Comparison of ENCODE assay signal across 22 mouse cellular contexts in the genomic region with DNA sequence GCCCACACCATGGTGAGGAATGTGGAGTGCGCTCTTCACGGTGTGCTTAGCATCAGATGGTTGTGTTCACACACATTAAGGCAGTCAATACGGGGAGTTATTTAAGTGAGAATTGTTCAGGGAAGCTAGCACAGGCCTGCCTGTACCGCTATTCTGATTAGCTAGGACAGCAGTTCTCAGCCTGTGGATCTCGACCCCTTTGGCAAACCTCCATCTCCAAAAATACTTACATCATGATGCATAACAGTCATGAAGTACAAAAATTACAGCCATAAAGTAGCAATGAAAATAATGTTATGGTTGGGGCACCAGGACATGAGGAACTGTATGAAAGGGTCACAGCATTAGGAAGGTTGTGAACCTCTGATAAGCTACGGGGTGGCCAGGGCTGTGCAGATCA. TPM values are rescaled to one million over a fixed set of nuclear protein-coding genes. Genes with fewer than 3 reads are reported as not detected.
A peak's percentile ranks its signal among the peaks of the same experiment; 100 is the strongest.
DNase-seq lines count a peak whose midpoint lies in the region; ATAC-seq and TF ChIP-seq lines count a peak whose summit lies in the region.
"Had no signal": no experiment of that assay in that cellular context is flagged by ENCODE, and none has a peak within 500 bp of the region (broad histone marks: within the 10 kb centered on the region; RNA-seq: fewer than 3 reads in every experiment).

No protein-coding gene starts in this region.

- DNase-seq in heart, embryonic 10.5 days (ENCODE audit: low spot score), result no peak
- peak; percentile 65 for DNase-seq in lung, embryonic 14.5 days
- DNase-seq in lung, adult 18-20 months, result no peak
- peak; percentile 52 for DNase-seq in 3T3-L1 (ENCODE audit: low read depth, low spot score)
- DNase-seq in NIH3T3 (ENCODE audit: low read depth), result peak; percentile 69
- DNase-seq: adrenal gland, postnatal 10 days; B cell, adult 2 months; cerebellum, adult 11 months; cerebellum, adult 8-10 months; cerebellum, postnatal 14 days; embryo, embryonic 11 days; gastrocnemius, postnatal 10 days; heart, postnatal 14 days had no signal

- no peak for ATAC-seq in heart, embryonic 15.5 days (replicated peaks; ENCODE audit: insufficient number of reproducible peaks, insufficient read depth, low FRiP score, low read depth)
- no peak for ATAC-seq in lung, embryonic 14.5 days (ENCODE audit: insufficient read depth)
- ATAC-seq: CD4-positive, CD25-positive, alpha-beta regulatory T cell, adult 4 months; forebrain, embryonic 16.5 days; intestine, embryonic 15.5 days had no signal

- H3K9me3 ChIP-seq in heart, embryonic 15.5 days (replicated peaks), result no peaks in the 10 kb centered on the region
- H3K9me3 ChIP-seq in heart, embryonic 10.5 days, result no peaks in the 10 kb centered on the region
- H3K9me3 ChIP-seq in lung, embryonic 14.5 days (ENCODE audit: low read depth, low read length), result no peaks in the 10 kb centered on the region
- H3K9me3 ChIP-seq: embryonic facial prominence, embryonic 12.5 days; forebrain, embryonic 12.5 days; G1E; hindbrain, embryonic 10.5 days; intestine, embryonic 15.5 days had no signal

- peaks cover 19% of the 10 kb centered on the region for H3K4me1 ChIP-seq in heart, embryonic 15.5 days (replicated peaks)
- no peaks in the 10 kb centered on the region for H3K4me1 ChIP-seq in heart, embryonic 10.5 days
- H3K4me1 ChIP-seq in lung, embryonic 14.5 days (ENCODE audit: insufficient read depth), result peaks cover 4% of the 10 kb centered on the region; the same call in 1 of the 2 replicates
- H3K4me1 ChIP-seq: embryonic facial prominence, embryonic 12.5 days; forebrain, embryonic 12.5 days; hindbrain, embryonic 10.5 days; intestine, embryonic 15.5 days had no signal

- 58% methylated on average over 6 of the region's 6 CpGs for WGBS in heart, embryonic 15.5 days
- 83% methylated on average over 6 of the region's 6 CpGs for WGBS in heart, embryonic 10.5 days
- WGBS in lung, embryonic 14.5 days, result 67% methylated on average over 6 of the region's 6 CpGs

- H3K27me3 ChIP-seq in heart, embryonic 15.5 days, result peaks cover 9% of the 10 kb centered on the region; the same call in 1 of the 2 replicates
- H3K27me3 ChIP-seq in heart, embryonic 10.5 days (ENCODE audit: insufficient read depth, poor library complexity, severe bottlenecking), result peaks cover 23% of the 10 kb centered on the region; the same call in 1 of the 2 replicates
- H3K27me3 ChIP-seq in lung, embryonic 14.5 days (ENCODE audit: insufficient read depth, low read length), result no peaks in the 10 kb centered on the region
- H3K27me3 ChIP-seq: forebrain, embryonic 12.5 days; intestine, embryonic 15.5 days had no signal

- H3K36me3 ChIP-seq in heart, embryonic 15.5 days, result no peaks in the 10 kb centered on the region
- no peaks in the 10 kb centered on the region for H3K36me3 ChIP-seq in heart, embryonic 10.5 days
- no peaks in the 10 kb centered on the region for H3K36me3 ChIP-seq in lung, embryonic 14.5 days (ENCODE audit: insufficient read depth)
- H3K36me3 ChIP-seq: embryonic facial prominence, embryonic 12.5 days; forebrain, embryonic 12.5 days; G1E; hindbrain, embryonic 10.5 days; intestine, embryonic 15.5 days had no signal

- no peak overlapping the region for H3K4me3 ChIP-seq in heart, embryonic 15.5 days
- H3K4me3 ChIP-seq in heart, embryonic 10.5 days, result no peak overlapping the region
- H3K4me3 ChIP-seq in lung, embryonic 14.5 days (ENCODE audit: low read depth, low read length), result no peak overlapping the region
- H3K4me3 ChIP-seq: embryonic facial prominence, embryonic 12.5 days; forebrain, embryonic 12.5 days; hindbrain, embryonic 10.5 days; intestine, embryonic 15.5 days had no signal

- H3K4me2 ChIP-seq in heart, embryonic 15.5 days, result no peak overlapping the region
- H3K4me2 ChIP-seq in lung, embryonic 14.5 days, result no peak overlapping the region
- H3K4me2 ChIP-seq: embryonic facial prominence, embryonic 12.5 days; forebrain, embryonic 12.5 days; hindbrain, embryonic 14.5 days; intestine, embryonic 15.5 days had no signal

- no peak for TF ChIP-seq CTCF in lung, embryonic 14.5 days (IDR thresholded peaks at IDR 0.05; ENCODE audit: low read depth)

- no peak overlapping the region for H3K9ac ChIP-seq in heart, embryonic 15.5 days
- no peak overlapping the region for H3K9ac ChIP-seq in lung, embryonic 14.5 days
- H3K9ac ChIP-seq: embryonic facial prominence, embryonic 12.5 days; forebrain, embryonic 12.5 days; hindbrain, embryonic 14.5 days; intestine, embryonic 15.5 days had no signal

- peak overlapping the region; percentile 86 for H3K27ac ChIP-seq in heart, embryonic 15.5 days
- no peak overlapping the region for H3K27ac ChIP-seq in heart, embryonic 10.5 days
- H3K27ac ChIP-seq in lung, embryonic 14.5 days (ENCODE audit: low read depth), result no peak overlapping the region
- H3K27ac ChIP-seq: embryonic facial prominence, embryonic 12.5 days; forebrain, embryonic 12.5 days; hindbrain, embryonic 10.5 days; hindbrain, embryonic 14.5 days; intestine, embryonic 15.5 days had no signal

RNA-seq across cellular contexts. Expression of a gene that starts 25.2 kb away (rescaled TPM):
- polyA plus RNA-seq in heart, embryonic 15.5 days (2015; fragmentation: Nextera tagmentation; extraction: Ambion mirVana), result 4.3 and 7.1 TPM in 2 replicates
- 1.9 and 2.2 TPM in 2 replicates for polyA plus RNA-seq in heart, embryonic 10.5 days (2016; fragmentation: Nextera tagmentation; extraction: Ambion mirVana)
- 4.3 and 5.6 TPM in 2 replicates for polyA plus RNA-seq in lung, embryonic 14.5 days (2014; fragmentation: Nextera tagmentation; extraction: Ambion mirVana)
- polyA plus RNA-seq: CD4-positive, CD25-positive, alpha-beta regulatory T cell, adult 4 months had no signal

RNA-seq across cellular contexts. Expression of a gene that starts 45.7 kb away (rescaled TPM):
- polyA plus RNA-seq in heart, embryonic 15.5 days (2015; fragmentation: Nextera tagmentation; extraction: Ambion mirVana), result 0.68 and 1.5 TPM in 2 replicates
- polyA plus RNA-seq in heart, embryonic 10.5 days (2016; fragmentation: Nextera tagmentation; extraction: Ambion mirVana), result 0.07 and 0.48 TPM in 2 replicates
- polyA plus RNA-seq in lung, embryonic 14.5 days (2014; fragmentation: Nextera tagmentation; extraction: Ambion mirVana), result 0.30 and 0.43 TPM in 2 replicates

Comparison
In these comparisons a context has a peak if more than half of its experiments do, and no peak if none do; other contexts are left out.
1. DNase-seq: peak in lung, embryonic 14.5 days (single experiment), 3T3-L1 (single experiment) and NIH3T3 (single experiment); none in heart, embryonic 10.5 days (single experiment) and lung, adult 18-20 months (0 of 2).